Mouse (Mus musculus): Measurements from ENCODE around the gene Pfn5. TPM values are rescaled to one million over a fixed set of nuclear protein-coding genes. Genes with fewer than 3 reads are reported as not detected.
"Not testable (repeated sequence)": the region's sequence is repeated elsewhere in the genome, so short reads cannot be mapped to it uniquely, and the experiment has no call there.

Gene Pfn5
- total RNA-seq (2021): not detected
- long read RNA-seq: 0 reads

DNA sequence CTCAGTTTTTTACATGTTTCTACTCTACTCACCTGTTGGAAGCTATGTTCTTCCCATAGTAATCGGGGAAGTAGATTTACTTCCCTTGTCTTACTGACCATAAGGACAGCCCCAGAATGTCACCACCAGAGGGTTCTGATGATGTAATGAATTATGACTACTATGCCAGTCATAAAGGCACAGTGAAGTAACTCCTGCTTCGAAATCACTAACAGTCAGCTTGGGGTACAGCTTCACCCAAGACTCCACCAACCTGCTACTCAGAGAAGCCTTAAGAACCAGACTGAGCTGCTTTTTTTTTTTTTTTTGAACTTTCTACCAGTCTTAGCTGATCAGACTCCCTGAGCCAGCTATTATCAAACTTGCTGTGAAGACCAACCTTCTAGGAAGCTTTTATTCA, at the start of gene Pfn5, which contains the start of gene Asb12:
Gene Pfn5 (plus strand): TSS at position 218 of the 400 bp plus-strand sequence.
Gene Asb12 (minus strand): TSS at position 101 of the 400 bp plus-strand sequence.
- DNase-seq (ENCODE audit: low spot score in 2 of 2): no peak

GRCm38 (mm10) chrX:95523883-95524282, 34.0 kb upstream of the Pfn5 start:
- no peak for DNase-seq (ENCODE audit: low spot score in 2 of 2)

DNA sequence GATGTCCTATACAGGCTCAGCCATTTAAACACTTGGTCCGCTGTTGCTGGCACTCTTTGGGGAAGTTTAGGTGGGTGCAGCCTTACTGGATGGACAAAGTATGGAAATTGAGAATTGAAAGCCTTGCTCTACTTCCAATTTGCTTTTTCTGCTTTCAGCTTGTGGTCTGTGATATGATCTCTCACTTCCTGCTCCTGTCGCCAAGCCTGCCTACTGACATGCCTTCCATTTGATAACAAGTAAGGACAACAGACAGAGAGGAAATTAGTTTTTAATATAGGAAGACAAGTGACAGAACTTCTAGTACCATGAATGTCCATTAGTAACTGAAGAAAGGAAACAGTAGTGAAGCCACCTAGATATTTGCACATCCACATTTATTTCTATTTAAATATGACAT, 32.7 kb upstream of the Pfn5 start:
- DNase-seq (ENCODE audit: low spot score in 2 of 2): no peak

- not testable (repeated sequence) for DNase-seq (ENCODE audit: low spot score in 2 of 2)
Measured at GRCm38 (mm10) chrX:95535493-95535892, 22.4 kb upstream of the Pfn5 start.

GRCm38 (mm10) chrX:95554321-95554720, 3.6 kb upstream of the Pfn5 start:
- DNase-seq (ENCODE audit: low spot score in 2 of 2): no peak

DNA sequence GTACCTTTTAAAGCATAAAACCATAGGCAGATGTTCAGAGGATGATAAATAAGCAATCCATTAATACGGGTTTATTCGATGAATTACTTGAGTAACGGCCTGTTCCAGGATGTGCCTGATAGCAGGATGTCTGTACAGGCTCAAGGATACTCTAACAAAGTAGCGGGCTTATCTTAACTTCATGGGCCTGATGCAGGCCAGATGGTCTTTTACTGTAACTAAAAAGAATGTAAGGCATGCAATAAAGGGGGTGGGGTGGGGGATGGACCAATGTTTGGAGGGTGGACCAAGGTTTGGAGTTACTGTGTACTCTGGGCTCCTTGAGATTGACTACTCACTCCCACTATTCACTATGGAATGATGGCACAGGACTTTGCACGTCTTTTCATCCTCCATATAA, 42.7 kb downstream of the Pfn5 start:
- DNase-seq (ENCODE audit: low spot score in 2 of 2): no peak

Other genes with a start within 250 kb of the Pfn5 start
- gene Amer1, start 113.2 kb upstream of the Pfn5 start, total RNA-seq (2021): 10 to 100 TPM; 15.7 to 16.1 TPM
- gene Asb12, start 117 bp upstream of the Pfn5 start, total RNA-seq (2021): not detected
- 10 to 100 TPM; 24.3 to 24.7 TPM for gene Zc4h2, start 100.4 kb downstream of the Pfn5 start, total RNA-seq (2021)
- 10 to 100 TPM; 24.4 to 24.5 TPM for gene Zc3h12b, start 153.6 kb downstream of the Pfn5 start, total RNA-seq (2021)